Mouse (Mus musculus) gastrocnemius, adult 8-10 months (tissue): ENCODE results near the gene Cnr2. TPM values are rescaled to one million over a fixed set of nuclear protein-coding genes. Genes with fewer than 3 reads are reported as not detected.
A peak's percentile ranks its signal among the peaks of the same experiment; 100 is the strongest.

Experiments used
- DNase-seq, 2 experiments: peaks; one replicate each; pipeline ENCODE4 v3.0.0; 2022; ENCODE audit warnings: low spot score in 2 of 2
- total RNA-seq, 4 experiments: library from RNA; stranded (reverse); gene quantifications; 2 replicates each; pipeline ENCODE4 v1.2.4; 2022

Cnr2 gene
- total RNA-seq, 4 experiments from 2014 or later, result 0.05 to 0.11 (median 0.07) TPM; not detected in 1

GRCm38 (mm10) chr4:135875991-135876582 is 19.1 kb upstream of the Cnr2 start:
- peak in 1 of 2 experiments; percentile 28 for DNase-seq

DNA sequence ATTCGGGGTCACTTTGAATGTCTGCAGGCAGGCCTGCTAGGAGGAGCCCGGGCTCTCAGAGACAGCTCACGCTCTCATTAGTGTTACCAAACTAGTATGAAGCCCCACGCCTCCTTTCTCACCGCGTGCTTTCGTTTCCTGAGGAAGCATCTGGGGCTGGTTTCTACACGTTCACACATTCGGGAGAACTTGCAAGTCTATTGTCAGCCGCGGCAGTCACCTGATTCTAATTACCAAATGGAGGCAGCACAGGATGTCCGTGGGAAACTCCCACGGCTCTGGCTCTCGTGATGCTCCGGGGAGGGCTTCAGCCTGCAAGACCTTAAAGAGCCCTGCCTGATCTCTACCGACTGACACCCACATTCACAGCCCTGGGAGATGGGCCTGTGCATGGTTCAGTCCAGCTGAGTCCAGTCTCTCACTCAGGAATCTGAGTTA is 18.6 kb upstream of the Cnr2 start:
- DNase-seq, result peak; percentile 45 to 46

- DNase-seq, result no peak
Measured at GRCm38 (mm10) chr4:135877742-135878141, 17.5 kb upstream of the Cnr2 start.

- DNase-seq, result no peak
Measured at GRCm38 (mm10) chr4:135879021-135879420, 16.2 kb upstream of the Cnr2 start.

DNA sequence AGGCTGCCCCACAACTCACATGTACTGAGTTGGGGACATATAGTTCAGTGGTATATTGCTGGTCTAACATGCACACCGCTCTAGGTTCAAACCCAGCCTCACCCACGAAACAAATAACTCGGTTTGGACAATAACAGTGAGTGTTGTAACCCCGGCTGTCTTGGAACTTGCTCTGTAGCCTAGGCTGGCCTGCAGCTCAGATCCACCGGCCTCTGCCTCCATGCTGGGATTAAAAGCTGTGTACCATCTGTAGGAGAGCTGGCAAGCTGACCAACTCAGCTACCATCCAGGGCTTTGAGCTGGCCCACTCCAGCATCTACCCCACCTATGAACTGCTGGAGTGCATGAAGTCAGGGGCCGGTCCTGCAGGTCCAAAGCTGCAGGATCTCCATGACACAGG is 15.2 kb upstream of the Cnr2 start:
- no peak for DNase-seq

DNA sequence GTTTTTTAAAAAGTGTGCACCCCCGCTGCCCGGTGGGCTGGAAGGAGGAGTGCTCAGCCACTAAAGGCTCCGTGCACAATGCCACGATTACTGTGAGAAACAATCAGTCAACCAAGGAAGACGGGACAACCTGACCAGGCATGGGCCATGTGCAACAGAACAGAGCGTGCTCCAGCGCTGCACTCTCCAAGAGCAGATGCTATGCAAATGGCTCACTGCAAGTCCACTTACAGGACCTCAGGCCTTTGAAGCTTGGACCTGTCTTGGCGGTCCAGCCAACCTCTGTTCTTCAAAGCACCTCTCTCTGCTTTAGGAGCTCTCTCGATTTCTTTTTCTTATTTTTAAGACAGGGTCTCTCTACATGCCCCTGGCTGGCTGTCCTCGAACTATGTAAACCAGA is 14.6 kb upstream of the Cnr2 start:
- no peak for DNase-seq

- DNase-seq, result no peak
Measured at GRCm38 (mm10) chr4:135882023-135882422, 13.2 kb upstream of the Cnr2 start.

DNA sequence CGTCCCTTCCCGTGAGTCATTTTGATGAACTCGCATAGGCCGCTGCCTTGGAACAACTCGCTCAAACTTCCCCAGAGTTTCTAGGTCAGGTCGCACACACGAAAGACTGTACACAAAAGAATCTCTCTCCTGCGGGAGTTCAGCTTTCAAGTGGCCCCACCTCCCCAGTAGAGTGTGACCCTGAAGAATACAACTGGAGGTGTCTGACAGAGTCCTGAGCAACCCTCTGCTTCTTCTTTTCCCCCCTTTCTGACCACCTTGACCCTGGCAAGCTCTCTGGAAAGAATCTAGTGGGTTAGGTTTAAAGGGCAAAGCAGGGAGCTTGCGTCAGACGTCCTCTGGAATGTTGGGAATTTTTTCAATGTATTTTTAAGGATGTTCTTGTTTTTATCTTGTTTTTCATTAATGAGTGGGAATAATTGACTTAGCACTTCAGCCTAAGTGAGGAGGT is 11.8 kb upstream of the Cnr2 start:
- DNase-seq, result no peak

DNA sequence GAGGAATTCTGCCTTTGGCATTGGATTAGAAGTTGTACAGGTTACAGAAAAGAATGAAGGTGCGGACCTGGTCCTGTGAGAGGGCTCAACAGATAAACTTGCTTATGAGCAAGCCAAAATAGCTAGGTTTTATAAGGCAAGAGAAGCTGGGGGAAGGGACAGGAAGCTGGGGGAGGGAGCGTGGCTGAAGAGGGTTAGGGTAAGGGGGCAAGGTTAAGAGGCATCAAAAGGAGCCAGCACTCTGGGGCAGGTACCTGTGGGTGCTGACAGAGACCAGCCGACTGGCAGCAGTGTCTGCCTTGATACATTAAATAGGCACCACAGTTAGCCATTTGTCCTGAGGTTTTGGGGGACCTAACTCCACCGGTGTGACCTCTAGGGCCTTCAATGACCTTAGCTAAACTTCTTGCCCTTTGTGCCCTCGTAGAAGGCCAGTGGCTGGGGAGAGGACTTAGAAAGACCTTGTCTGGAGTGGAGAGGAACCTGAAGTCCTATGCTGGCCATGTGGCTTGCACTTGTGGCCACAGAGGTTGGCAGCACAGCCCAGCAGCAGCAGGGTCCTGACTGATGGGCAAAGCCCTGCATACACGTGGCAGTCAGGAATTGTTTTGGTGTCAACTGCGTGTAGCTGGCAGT is 11.2 kb upstream of the Cnr2 start:
- no peak for DNase-seq

DNA sequence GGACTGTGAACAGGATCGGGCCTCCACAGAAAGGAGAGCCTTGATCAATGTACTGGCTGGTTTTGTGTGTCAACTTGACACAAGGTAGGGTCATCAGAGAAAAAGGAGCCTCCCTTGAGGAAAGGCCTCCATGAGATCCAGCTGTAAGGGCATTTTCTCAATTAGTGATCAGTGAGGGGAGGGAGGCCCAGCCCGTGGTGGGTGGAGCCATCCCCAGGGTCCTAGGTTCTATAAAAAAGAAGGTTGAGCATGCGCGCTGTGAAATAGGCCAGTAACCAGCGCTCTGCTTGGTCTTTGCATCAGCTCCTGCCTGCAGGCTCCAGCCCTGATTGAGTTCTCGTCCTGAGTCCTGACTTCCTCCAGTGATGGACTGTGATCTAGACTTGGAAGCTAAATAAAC is 10.7 kb upstream of the Cnr2 start:
- DNase-seq, result peak in 1 of 2 experiments; percentile 2

GRCm38 (mm10) chr4:135885676-135886075 is 9.5 kb upstream of the Cnr2 start:
- DNase-seq, result no peak

DNA sequence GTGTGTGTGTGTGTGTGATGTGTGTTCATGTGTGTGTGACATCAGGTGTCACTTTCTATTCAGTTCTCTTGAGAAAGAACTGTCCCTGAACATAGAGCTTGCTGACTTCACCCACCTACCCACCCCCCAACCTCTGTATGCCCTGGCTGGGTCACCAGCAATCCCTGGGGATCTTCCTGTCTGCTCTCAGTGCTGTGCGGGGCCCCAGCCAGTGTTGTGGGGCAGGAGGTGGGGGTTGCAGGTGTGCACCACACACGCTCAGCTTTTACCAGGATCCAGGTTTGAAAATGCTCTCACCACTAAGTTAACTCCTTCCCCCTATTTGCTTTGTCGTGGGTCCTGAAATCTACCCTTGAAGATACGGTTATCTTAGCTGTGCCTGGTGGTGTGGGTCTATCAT is 9.0 kb upstream of the Cnr2 start:
- peak in 1 of 2 experiments; percentile 0 for DNase-seq

DNA sequence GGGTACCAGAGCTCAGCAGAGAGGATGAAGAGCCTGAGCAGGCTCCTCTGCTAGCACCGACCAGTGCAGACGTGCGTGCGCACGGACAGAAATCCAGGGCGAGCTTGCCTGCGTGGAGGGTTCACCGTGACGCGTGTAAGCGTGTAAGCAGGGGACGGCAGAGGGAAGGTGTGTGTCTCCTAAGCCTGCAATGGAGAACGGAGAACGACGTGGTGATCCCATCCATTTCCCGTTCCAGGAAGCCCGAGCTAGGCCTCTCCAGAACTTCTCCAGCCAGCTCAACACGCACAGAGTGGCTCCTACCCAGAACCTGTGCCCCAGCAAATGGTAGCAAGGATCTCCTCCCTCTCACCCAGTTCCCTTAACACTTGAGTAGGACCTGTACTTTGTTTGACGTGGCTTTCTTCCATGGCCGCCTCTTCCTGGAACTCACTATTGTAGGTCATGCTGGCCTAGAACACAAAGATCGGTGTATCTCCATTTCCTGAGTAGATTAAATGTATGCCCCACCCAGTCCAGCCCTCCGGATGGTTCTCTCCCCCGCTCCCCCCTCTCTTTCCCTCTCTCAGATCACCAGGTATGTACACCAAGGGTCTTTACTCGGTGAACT is 6.6 kb upstream of the Cnr2 start:
- no peak for DNase-seq

DNA sequence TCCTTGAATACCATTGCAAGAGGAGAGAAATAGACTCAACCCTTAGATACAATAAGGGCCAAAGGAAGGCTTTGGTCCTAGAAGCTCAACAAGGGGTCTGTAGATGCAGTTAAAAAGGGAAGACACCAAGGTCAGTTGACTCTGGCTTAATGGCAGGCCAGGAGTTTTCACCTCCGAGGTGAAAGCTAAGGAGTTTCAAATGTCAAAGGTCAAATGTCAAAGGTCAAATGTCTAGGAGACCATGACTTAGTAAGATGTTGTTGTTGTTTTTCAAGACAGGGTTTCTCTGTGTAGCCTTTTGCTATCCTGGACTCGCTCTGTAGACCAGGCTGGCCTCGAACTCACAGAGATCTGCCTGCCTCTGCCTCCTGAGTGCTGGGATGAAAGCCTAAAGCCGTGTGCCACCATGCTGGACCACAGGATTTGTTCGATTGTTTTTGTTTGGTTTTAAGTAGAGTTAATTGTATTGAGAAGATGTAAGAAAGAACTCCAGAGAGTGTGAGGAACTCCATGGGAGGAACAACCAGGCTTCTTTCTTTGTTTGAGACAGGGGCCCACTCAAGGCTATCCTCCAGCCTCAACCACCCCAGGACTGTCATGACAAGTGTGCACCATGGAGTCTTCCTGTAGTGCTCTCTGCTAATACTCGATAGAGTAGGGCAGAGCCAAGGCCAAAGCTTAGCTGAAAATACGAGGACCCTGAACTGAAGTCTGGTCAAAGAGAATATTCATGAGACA is 5.9 kb upstream of the Cnr2 start:
- DNase-seq, result no peak

GRCm38 (mm10) chr4:135889884-135890283 is 5.3 kb upstream of the Cnr2 start:
- DNase-seq, result peak in 1 of 2 experiments; percentile 53

DNA sequence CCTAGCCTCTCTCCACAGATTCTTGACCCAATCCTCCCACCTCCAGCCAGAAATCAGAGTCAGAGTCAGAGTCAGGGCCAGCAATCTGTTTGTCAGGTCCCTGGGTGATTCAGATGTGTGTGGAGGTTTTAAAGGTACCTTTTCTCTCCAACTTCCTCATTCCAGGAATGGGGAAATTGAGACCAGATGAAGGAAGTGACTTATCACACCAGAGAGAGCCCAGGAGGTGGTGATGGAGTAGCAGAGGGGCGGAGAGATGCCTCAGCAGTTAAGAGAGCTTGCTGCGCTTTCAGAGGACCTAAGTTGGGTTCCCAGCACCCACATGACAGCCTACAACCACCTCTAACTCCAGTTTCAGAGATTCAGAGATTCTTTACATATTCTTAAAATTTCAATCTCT is 3.7 kb upstream of the Cnr2 start:
- no peak for DNase-seq

DNA sequence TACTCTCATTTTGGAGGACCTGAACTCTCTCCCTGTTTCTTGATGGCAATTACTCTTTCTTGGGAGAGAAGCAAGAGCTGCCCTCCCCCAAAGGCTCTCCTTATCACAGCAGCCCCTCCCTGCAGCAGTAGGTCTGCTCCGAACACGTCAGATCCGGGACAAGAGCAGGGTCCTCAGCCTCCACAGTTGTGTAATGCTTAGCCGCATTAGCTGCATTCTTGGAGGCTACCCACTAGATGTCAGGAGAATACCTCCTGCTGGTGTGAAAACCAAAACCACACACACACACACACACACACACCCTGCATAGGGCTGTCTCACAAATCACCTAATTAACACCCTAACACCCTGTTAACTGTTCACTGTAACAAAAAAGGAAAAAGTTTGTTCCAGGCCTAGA is 2.3 kb upstream of the Cnr2 start:
- DNase-seq, result no peak

DNA sequence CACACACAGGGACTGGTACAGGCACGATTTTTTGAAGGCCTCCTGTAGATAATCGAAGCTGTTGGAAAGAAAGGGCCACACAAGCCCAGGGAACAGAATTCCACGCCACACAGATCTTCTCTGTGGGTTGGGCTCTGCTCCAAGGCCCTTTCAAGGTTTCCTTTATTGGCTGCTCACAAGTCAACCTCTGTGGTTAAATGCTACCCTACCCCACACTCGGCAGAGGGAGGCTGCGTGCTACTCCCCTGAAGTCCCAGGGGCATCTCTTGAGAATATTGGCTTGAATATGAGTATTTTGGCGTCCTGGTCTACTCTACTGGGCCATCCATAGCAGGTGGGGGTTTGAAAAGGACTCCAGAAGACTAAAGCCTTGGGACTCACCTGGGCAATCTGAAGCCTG is 963 bp downstream of the Cnr2 start:
- DNase-seq, result no peak

DNA sequence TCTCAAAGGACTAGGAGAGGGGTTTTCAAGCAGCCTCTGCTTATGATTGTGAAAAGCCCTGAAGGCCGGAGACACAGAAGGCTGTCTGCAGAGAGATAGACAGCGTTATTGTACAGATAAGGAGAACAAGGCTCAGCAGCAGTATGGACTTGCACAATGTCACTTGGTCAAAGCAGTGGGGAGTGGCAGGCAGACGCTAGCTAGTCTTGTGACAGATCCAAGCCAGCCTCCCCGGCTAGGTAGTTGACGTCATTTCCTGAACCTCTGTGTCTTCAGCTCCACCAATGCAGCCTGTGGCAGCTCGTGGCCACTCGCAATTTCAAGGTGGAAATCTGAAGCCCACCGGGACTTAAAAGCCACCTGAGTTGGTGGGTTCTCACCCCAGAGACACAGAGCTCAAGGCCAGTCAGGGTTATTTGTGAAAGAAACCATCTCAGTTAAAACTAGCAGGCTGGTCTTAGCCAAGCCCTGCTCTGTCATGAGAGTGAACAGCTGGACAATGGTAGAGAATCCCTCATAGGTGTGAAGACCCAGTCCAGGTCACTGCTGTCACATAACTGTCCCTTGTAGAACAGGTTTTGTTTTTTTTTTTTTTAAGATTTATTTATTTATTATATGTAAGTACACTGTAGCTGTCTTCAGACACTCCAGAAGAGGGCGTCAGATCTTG is 3.3 kb downstream of the Cnr2 start:
- DNase-seq, result no peak

DNA sequence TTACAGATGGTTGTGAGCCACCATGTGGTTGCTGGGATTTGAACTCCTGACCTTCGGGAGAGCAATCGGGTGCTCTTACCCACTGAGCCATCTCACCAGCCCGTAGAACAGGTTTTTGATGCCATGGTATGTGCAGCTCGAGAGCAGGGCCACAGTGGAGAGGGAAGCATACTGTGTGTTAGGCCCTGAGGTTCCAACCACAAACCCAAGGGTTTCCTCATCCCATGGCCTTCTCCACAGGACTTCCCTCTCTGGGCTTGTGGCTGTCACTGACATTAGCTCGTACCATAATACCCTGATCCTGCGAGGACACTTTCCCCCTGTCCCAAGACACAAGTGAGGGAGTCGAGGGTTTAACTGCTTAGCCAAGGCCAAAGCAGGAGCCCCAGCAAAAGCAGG is 3.9 kb downstream of the Cnr2 start:
- no peak for DNase-seq

DNA sequence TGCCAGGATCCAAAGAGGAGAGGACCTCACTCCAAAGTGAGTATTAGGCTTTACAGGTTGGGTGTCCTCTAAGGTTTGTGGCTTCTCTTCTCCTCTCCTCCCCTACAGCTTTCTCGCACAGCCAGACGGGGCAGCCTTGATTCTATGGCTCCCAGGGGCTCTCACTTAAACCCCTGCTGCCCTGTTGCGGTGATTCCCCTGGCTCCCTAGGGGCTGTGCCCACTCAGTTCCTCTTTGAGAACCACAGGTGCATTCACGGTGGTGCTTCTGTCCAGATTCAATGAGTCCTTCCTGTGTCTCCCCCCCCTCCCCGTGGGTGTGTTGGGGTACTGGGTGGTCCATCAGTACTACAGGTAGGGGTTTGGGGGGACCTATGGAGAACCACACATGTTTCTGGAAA is 4.8 kb downstream of the Cnr2 start:
- no peak for DNase-seq
